ENCODE assay signal across 9 mouse cellular contexts in the genomic region with DNA sequence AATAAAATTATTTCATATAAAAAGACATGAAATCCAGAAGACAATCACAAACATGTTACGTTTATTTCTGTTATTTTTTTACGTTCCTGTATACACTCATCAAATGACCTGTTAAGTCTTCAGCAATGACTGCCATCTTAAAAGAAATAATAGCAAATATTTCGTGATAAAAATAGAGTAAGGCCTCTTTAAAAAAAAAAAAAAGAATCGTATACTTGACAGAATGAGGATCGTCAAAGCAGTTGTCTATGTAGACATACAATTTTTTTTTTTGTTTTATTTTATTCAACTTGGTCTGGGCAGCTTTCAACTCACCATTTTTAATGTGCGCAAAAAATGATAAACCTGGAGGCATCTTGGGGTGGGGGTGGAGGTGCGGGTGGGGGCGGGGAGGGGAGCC. TPM values are rescaled to one million over a fixed set of nuclear protein-coding genes. Genes with fewer than 3 reads are reported as not detected.
DNase-seq lines count a peak whose midpoint lies in the region; ATAC-seq and TF ChIP-seq lines count a peak whose summit lies in the region.
"Had no signal": no experiment of that assay in that cellular context is flagged by ENCODE, and none has a peak within 500 bp of the region (broad histone marks: within the 10 kb centered on the region; RNA-seq: fewer than 3 reads in every experiment).

No protein-coding gene starts in this region.

- peak overlapping the region; percentile 99 for H3K27ac ChIP-seq in gastrocnemius, adult 2 months
- H3K27ac ChIP-seq in testis, adult 2 months (ENCODE audit: control insufficient read depth, insufficient read depth, low read depth, low read length): peak overlapping the region; percentile 98
- peak overlapping the region; percentile 98 for H3K27ac ChIP-seq in limb, embryonic 15.5 days
- H3K27ac ChIP-seq in stomach, embryonic 16.5 days (ENCODE audit: low read length): peak overlapping the region; percentile 97

- no peaks in the 10 kb centered on the region for H3K36me3 ChIP-seq in testis, adult 2 months (ENCODE audit: control insufficient read depth, insufficient read depth, low read length)
- 0 out of 2 replicates have a peak, but pooled peaks cover 3% of the 10 kb centered on the region for H3K36me3 ChIP-seq in limb, embryonic 15.5 days
- H3K36me3 ChIP-seq in stomach, embryonic 16.5 days (ENCODE audit: control insufficient read depth, insufficient read depth, low read length): peaks cover 3% of the 10 kb centered on the region; the same call in 1 of the 2 replicates

- H3K9me3 ChIP-seq in limb, embryonic 15.5 days: no peaks in the 10 kb centered on the region
- H3K9me3 ChIP-seq in stomach, embryonic 16.5 days (replicated peaks; ENCODE audit: control insufficient read depth, low read length): no peaks in the 10 kb centered on the region

- no peak for ATAC-seq in limb, embryonic 15.5 days (ENCODE audit: insufficient number of reproducible peaks, low FRiP score, low TSS enrichment, low read depth)
- ATAC-seq in stomach, embryonic 16.5 days (ENCODE audit: insufficient read depth, low FRiP score): no peak

- H3K4me2 ChIP-seq in limb, embryonic 15.5 days: peak overlapping the region; percentile 44
- peak overlapping the region; percentile 57 for H3K4me2 ChIP-seq in stomach, embryonic 16.5 days (ENCODE audit: low read depth, low read length)

- 20% methylated on average over 8 of the region's 8 CpGs for WGBS in limb, embryonic 15.5 days
- 16% methylated on average over 8 of the region's 8 CpGs for WGBS in stomach, embryonic 16.5 days

- TF ChIP-seq CTCF in gastrocnemius, adult 2 months (IDR thresholded peaks at IDR 0.05): no peak
- TF ChIP-seq CTCF in testis, adult 2 months (IDR thresholded peaks at IDR 0.05; ENCODE audit: control insufficient read depth, insufficient read depth, insufficient replicate concordance, low read depth, low read length): no peak

- intact Hi-C loops in gastrocnemius, adult 2 months (cut with DNase I): loop anchor here (5.0 kb wide), 3 partner anchors 46 to 271 kb away; a partner anchor contains a TSS

- peak overlapping the region; percentile 98 for H3K9ac ChIP-seq in limb, embryonic 15.5 days
- H3K9ac ChIP-seq in stomach, embryonic 16.5 days (ENCODE audit: low read length): peak overlapping the region; percentile 99

- H3K4me1 ChIP-seq in testis, adult 2 months (ENCODE audit: control insufficient read depth, insufficient read depth, low read length): peaks cover 5% of the 10 kb centered on the region; the same call in 1 of the 2 replicates
- H3K4me1 ChIP-seq in limb, embryonic 15.5 days: no peaks in the 10 kb centered on the region
- H3K4me1 ChIP-seq in stomach, embryonic 16.5 days (ENCODE audit: control insufficient read depth, insufficient read depth, low read length): peaks cover 7% of the 10 kb centered on the region

- DNase-seq in gastrocnemius, adult 2 months: no peak
- no peak for DNase-seq in gastrocnemius, postnatal 10 days
- DNase-seq in testis, postnatal 10 days (ENCODE audit: low spot score): no peak
- no peak for DNase-seq in adrenal gland, adult (ENCODE audit: inconsistent age in 2 of 2, low spot score in 1 of 2)
- no peak for DNase-seq in layer of hippocampus, postnatal 14 days (ENCODE audit: low spot score in 2 of 2)
- DNase-seq: cerebellum, adult 8-10 months had no signal

- no peaks in the 10 kb centered on the region for H3K27me3 ChIP-seq in testis, adult 2 months (ENCODE audit: control insufficient read depth, insufficient read depth, low read length)
- no peaks in the 10 kb centered on the region for H3K27me3 ChIP-seq in limb, embryonic 15.5 days
- H3K27me3 ChIP-seq in stomach, embryonic 16.5 days (ENCODE audit: control insufficient read depth, insufficient read depth, low read length): no peaks in the 10 kb centered on the region

- H3K4me3 ChIP-seq in gastrocnemius, adult 2 months: peak overlapping the region; percentile 98
- H3K4me3 ChIP-seq in testis, adult 2 months (ENCODE audit: control insufficient read depth, low read depth, low read length): peak overlapping the region; percentile 100
- H3K4me3 ChIP-seq in limb, embryonic 15.5 days: peak overlapping the region; percentile 99
- peak overlapping the region; percentile 99 for H3K4me3 ChIP-seq in stomach, embryonic 16.5 days (replicated peaks; ENCODE audit: low read length)

- no peak for TF ChIP-seq POLR2A in testis, adult 2 months (IDR thresholded peaks at IDR 0.05; ENCODE audit: control insufficient read depth, low read depth, low read length)

RNA-seq across cellular contexts. Expression of a gene that starts 0.8 kb away (rescaled TPM):
- total RNA-seq in gastrocnemius, adult 2 months (2021): 100 to 1,000 TPM in 1 of 2 experiments, 10 to 100 TPM in 1; 95.4 to 108 TPM
- total RNA-seq in gastrocnemius, postnatal 10 days (2021): 100 to 1,000 TPM; 134 to 152 TPM
- polyA plus RNA-seq in testis, adult 2 months (2012; rRNA removed): 13.1 and 16.0 TPM in 2 replicates
- 74.5 and 87.7 TPM in 2 replicates for polyA plus RNA-seq in limb, embryonic 15.5 days (2015; fragmentation: Nextera tagmentation; extraction: Ambion mirVana)
- 77.2 and 80.6 TPM in 2 replicates for polyA plus RNA-seq in stomach, embryonic 16.5 days (2015; fragmentation: Nextera tagmentation; extraction: Ambion mirVana)
- total RNA-seq in layer of hippocampus, postnatal 14 days (2021): 100 to 1,000 TPM; 381 to 404 TPM
